Mouse (Mus musculus) lung, postnatal 0 days (tissue): ENCODE measurements around the gene Trmt61a. TPM values are rescaled to one million over a fixed set of nuclear protein-coding genes. Genes with fewer than 3 reads are reported as not detected.
A peak's percentile ranks its signal among the peaks of the same experiment; 100 is the strongest.

ENCODE experiments used
- ATAC-seq: fragments of 200-750 bp; cut with Nextera tagmentation; 2 replicates; pipeline ENCODE4 v1.8.0; 2017; ENCODE audit warnings: moderate library complexity
- DNase-seq: peaks from one replicate; pipeline ENCODE4 v3.0.0-alpha.2; 2016; ENCODE audit warnings: low spot score
- H3K27ac ChIP-seq: fragments of 300-500 bp; sonication (generic); 2 replicates; pipeline ENCODE4 v1.5.1; 2014; ENCODE audit warnings: antibody characterized with exemption, mild to moderate bottlenecking, low read length, mixed read lengths
- H3K27me3 ChIP-seq: fragments of 300-500 bp; sonication (generic); replicated peaks from 2 replicates; pipeline ENCODE4 v1.6.1; 2014; ENCODE audit warnings: low read length, mixed read lengths; ENCODE audit not compliant: insufficient read depth
- H3K36me3 ChIP-seq: fragments of 300-500 bp; sonication (generic); 2 replicates; pipeline ENCODE4 v1.6.1; 2014; ENCODE audit warnings: low read length, mixed read lengths; ENCODE audit not compliant: insufficient read depth
- H3K4me1 ChIP-seq: fragments of 300-500 bp; sonication (generic); 2 replicates; pipeline ENCODE4 v1.6.1; 2014; ENCODE audit warnings: antibody characterized with exemption, low read depth, low read length, mixed read lengths; ENCODE audit not compliant: insufficient read depth
- H3K4me2 ChIP-seq: fragments of 300-500 bp; sonication (generic); replicated peaks from 2 replicates; pipeline ENCODE4 v1.6.1; 2014; ENCODE audit warnings: low read depth, mild to moderate bottlenecking, low read length, moderate library complexity, mixed read lengths
- H3K4me3 ChIP-seq: fragments of 300-500 bp; sonication (generic); 2 replicates; pipeline ENCODE4 v1.5.1; 2014; ENCODE audit warnings: low read depth, low read length
- H3K9ac ChIP-seq: fragments of 300-500 bp; sonication (generic); replicated peaks from 2 replicates; pipeline ENCODE4 v1.6.1; 2014; ENCODE audit warnings: low read depth, mild to moderate bottlenecking
- H3K9me3 ChIP-seq: fragments of 300-500 bp; sonication (generic); 2 replicates; pipeline ENCODE4 v1.6.1; 2016; ENCODE audit warnings: low read length, mixed read lengths
- CTCF ChIP-seq: IDR thresholded peaks from 2 replicates; pipeline ENCODE4 v1.5.1; 2016; ENCODE audit warnings: antibody characterized with exemption, mild to moderate bottlenecking
- EP300 ChIP-seq: IDR thresholded peaks from 2 replicates; pipeline ENCODE4 v1.6.1; 2016; ENCODE audit warnings: antibody characterized with exemption, mild to moderate bottlenecking, control low read depth
- WGBS: fragments of 180-500 bp; shearing (Covaris S2); extraction: QIAGEN DNeasy Blood & Tissue Kit; methylation state at CpG from one replicate; pipeline ENCODE4 v1.1.7; 2014; 5-methylcytosine and 5-hydroxymethylcytosine counted together
- polyA plus RNA-seq: library from polyadenylated mRNA; unstranded; fragments of >200 nt; fragmentation: Nextera tagmentation; extraction: Ambion mirVana; gene quantifications from 2 replicates; pipeline ENCODE4 v1.2.1, GENCODE M21; 2015

The Trmt61a gene
- polyA plus RNA-seq, 1 experiment from 2014 or later = 4.3 TPM

GRCm38 (mm10) chr12:111731822-111732807, 54.2 kb downstream of the Trmt61a start:
- ATAC-seq = peak; percentile 96
- TF ChIP-seq CTCF = peak; percentile 100
- no peak for TF ChIP-seq EP300
- 33% methylated on average over 30 of the region's 30 CpGs for WGBS
- H3K4me2 ChIP-seq = no peak overlapping the region
- no peak overlapping the region for H3K9ac ChIP-seq
- no peak overlapping the region for H3K4me3 ChIP-seq
- no peaks in the 10 kb centered on the region for H3K9me3 ChIP-seq
- no peak overlapping the region for H3K27ac ChIP-seq
- peak; percentile 94 for DNase-seq
- peaks cover 4% of the 10 kb centered on the region; the same call in 1 of the 2 replicates for H3K36me3 ChIP-seq
- H3K27me3 ChIP-seq = no peaks in the 10 kb centered on the region
- no peaks in the 10 kb centered on the region for H3K4me1 ChIP-seq

DNA sequence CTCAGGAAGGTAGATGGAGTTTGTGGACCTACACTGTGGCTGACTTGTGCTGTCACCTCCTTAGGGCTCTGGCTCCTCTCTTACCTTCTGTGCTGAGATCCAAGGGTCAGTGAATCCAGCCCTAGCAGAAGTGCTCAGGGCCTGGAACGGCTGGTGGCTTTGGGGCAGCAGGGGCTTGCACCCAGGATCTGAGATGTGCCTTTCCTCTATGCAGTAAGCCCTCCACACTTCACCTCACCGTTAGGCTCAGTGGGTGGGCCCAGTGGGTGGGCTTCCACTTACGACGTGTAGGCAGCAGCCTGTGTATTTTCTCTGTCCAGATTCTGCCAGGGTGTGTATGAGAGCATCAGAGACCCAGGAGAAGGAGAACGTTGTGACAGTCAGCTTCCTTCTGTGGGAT, 55.0 kb downstream of the Trmt61a start:
- no peak overlapping the region for H3K4me2 ChIP-seq
- ATAC-seq = peak; percentile 2; the same call in 1 of the 2 replicates

More for the DNA sequence above, 55.0 kb downstream of the Trmt61a start:
- H3K9me3 ChIP-seq = no peaks in the 10 kb centered on the region
- DNase-seq = no peak
- no peaks in the 10 kb centered on the region for H3K4me1 ChIP-seq
- H3K4me3 ChIP-seq = no peak overlapping the region
- WGBS = 63% methylated on average over 5 of the region's 5 CpGs
- no peak for TF ChIP-seq CTCF
- TF ChIP-seq EP300 = no peak
- H3K27ac ChIP-seq = no peak overlapping the region
- no peaks in the 10 kb centered on the region for H3K27me3 ChIP-seq
- H3K36me3 ChIP-seq = no peaks in the 10 kb centered on the region; the same call in 1 of the 2 replicates
- H3K9ac ChIP-seq = no peak overlapping the region

Other genes starting within 250 kb of the Trmt61a start
- gene Tnfaip2, start 235.6 kb upstream of the Trmt61a start, polyA plus RNA-seq = 17.0 and 26.3 TPM in 2 replicates
- 1.9 and 2.7 TPM in 2 replicates for gene Gm266, start 192.3 kb upstream of the Trmt61a start, polyA plus RNA-seq
- gene Eif5, start 140.1 kb upstream of the Trmt61a start, polyA plus RNA-seq = 412 and 458 TPM in 2 replicates
- 25.8 and 26.0 TPM in 2 replicates for gene Mark3, start 103.6 kb upstream of the Trmt61a start, polyA plus RNA-seq
- 153 TPM in 2 replicates for gene Ckb, start 5.8 kb upstream of the Trmt61a start, polyA plus RNA-seq
- 48.9 and 52.5 TPM in 2 replicates for gene Bag5, start 35.2 kb downstream of the Trmt61a start, polyA plus RNA-seq
- 42.3 and 43.1 TPM in 2 replicates for gene Apopt1, start 35.2 kb downstream of the Trmt61a start, polyA plus RNA-seq
- 86.1 and 89.6 TPM in 2 replicates for gene Klc1, start 80.7 kb downstream of the Trmt61a start, polyA plus RNA-seq
- gene Xrcc3, start 135.8 kb downstream of the Trmt61a start, polyA plus RNA-seq = 1.8 and 2.1 TPM in 2 replicates
- 160 and 163 TPM in 2 replicates for gene Zfyve21, start 136.1 kb downstream of the Trmt61a start, polyA plus RNA-seq
- 21.8 and 22.7 TPM in 2 replicates for gene Ppp1r13b, start 230.0 kb downstream of the Trmt61a start, polyA plus RNA-seq